Mouse (Mus musculus) left cerebral cortex, adult 18-20 months (tissue): ENCODE data around the gene Cenpc1. TPM values are rescaled to one million over a fixed set of nuclear protein-coding genes. Genes with fewer than 3 reads are reported as not detected.
A peak's percentile ranks its signal among the peaks of the same experiment; 100 is the strongest.

Source experiments
- DNase-seq, 2 experiments: peaks; one replicate each; pipeline ENCODE4 v3.0.0; 2021 to 2022; ENCODE audit warnings: low spot score in 2 of 2, mixed read lengths in 1 of 2
- long read RNA-seq, 2 experiments: library from polyadenylated mRNA; stranded (forward); transcript quantifications; one replicate each; pipeline ENCODE4 v2.0.0; 2021
- total RNA-seq, 2 experiments: library from RNA; stranded (reverse); gene quantifications; 2 replicates each; pipeline ENCODE4 v1.2.3; 2021

Gene Cenpc1
- total RNA-seq: 10 to 100 TPM; 21.1 to 22.3 TPM
- long read RNA-seq, experiment 1, transcript Cenpc1-201 (19 exons, 3,192 nt): major isoform, 5 of 19 reads
- long read RNA-seq, experiment 1, partial matches to known transcripts: 3 of 19 reads
- long read RNA-seq, experiment 1, other reads (novel, unspliced or antisense): 11 of 19 reads
- long read RNA-seq, experiment 2, transcript Cenpc1-201 (19 exons, 3,192 nt): major isoform, 5 of 13 reads
- long read RNA-seq, experiment 2, partial matches to known transcripts: 0 of 13 reads
- long read RNA-seq, experiment 2, other reads (novel, unspliced or antisense): 8 of 13 reads

DNA sequence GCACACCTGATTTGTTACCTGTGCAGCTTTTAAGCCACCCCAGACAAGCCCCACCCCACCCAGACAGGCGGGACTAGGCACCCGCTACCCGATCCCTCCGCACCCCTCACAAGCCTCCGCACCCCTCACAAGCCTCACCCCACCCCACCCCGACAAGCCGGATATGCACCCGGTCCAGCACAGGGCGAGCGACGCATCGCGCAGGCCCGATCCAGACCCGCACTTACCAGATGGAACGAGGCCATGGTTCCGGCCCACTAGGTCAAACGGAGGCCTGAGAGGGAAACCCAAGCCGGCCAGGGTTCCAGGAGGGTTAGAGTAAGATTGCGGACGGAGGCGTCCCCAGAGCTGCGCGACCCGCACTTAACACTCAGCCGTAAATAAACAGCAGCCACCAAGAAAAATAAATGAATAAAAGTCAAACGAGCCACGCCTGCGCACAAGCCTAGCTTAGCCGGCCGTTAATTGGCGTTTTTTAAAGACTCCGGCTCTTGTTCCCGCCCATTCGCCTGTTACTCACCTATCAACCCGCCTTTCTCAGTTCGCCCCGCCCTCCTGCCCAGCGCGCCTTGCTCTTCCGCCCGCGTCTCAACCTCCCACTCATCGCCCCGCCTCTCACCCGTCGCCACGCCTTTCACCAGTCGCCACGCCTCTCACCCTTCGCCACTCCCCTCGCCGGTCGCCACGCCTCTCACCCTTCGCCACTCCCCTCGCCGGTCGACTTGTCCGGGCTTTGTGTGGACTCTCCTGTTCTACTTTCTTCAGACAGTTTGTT lies at the start of gene Cenpc1:
TSS of gene Cenpc1 (minus strand) at position 483 of the 775 bp plus-strand sequence.
- DNase-seq: peak; percentile 94 to 96

DNA sequence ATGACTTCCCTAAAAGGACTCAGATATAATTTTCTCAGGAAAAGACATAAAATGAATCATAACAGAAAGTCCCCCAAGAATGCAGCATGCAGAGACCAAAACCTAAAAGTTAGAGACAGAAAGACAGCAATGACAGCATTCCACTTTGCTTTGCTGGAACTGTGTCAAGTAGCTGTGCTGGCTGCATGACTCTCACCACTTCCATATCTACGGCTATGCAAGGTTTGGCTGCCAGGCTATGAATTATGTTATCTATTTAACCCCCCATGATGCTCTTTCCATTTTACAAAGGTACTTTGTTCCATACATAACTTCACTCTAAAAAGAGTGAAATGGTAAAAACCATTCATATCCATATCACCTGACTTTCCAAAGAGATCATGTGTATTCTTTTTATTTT lies 48.6 kb upstream of the Cenpc1 start:
- DNase-seq: no peak

GRCm38 (mm10) chr5:86113037-86113436 lies 47.7 kb upstream of the Cenpc1 start:
- DNase-seq: no peak

- DNase-seq: no peak
Measured at GRCm38 (mm10) chr5:86111074-86111473, 45.7 kb upstream of the Cenpc1 start.

DNA sequence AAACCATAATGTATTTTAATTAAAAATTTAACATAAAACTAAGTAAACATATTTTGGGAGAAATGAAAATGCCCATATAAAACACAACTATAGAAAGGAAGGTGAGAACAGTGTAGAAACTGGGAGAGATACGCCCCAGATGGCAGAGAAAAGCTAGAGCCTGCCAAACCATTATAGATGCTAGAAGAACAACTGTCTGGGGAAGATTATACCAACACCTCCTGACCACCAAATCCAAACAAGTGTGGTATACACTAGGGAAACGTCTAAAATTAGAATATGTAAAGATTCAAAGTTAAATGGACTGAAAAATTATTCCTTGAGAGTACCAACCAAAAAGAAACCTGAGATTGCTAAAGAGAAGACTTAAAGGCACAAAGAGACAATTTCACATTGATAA lies 41.2 kb upstream of the Cenpc1 start:
- DNase-seq: no peak

GRCm38 (mm10) chr5:86102176-86102575 lies 36.8 kb upstream of the Cenpc1 start:
- DNase-seq: no peak

DNA sequence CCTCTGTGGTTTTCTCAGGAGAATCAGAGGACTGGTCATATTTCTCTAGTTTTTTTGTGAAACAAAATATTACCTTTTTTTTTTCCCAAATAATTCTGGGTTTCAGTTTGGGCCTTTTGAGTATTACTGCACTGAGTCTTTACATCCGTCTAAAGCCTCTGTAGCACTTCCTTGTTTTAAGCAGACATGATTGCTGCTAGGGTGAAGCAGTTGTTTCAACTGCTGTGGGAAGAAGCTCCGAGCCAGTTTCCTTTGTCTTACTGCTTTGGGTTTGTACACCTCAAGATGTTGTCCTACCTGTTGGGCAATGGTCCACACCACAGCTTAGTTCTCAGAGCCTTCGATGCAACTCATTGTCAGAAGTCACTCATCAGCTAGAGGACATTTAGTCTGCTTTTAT lies 35.2 kb upstream of the Cenpc1 start:
- DNase-seq: no peak

GRCm38 (mm10) chr5:86098988-86099387 lies 33.6 kb upstream of the Cenpc1 start:
- DNase-seq: no peak

- no peak for DNase-seq
Measured at GRCm38 (mm10) chr5:86094754-86095153, 29.4 kb upstream of the Cenpc1 start.

DNA sequence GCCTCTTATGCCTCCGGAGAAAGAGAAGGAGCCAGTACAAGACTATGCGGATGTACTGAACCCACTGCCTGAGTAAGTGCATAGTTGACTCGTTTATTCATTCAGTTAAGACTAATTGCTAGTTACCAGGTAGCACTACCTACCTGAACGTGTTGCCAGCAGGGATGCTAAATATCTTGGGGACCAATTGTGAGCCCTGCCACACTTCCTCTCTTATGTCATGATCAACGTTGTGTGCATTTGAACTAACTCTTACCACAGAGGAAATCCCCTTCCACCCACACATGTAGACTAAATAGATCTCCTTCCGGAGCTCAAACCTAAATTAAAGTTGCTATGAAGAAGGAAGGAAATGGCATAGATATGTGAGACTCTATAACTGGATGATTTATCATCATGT lies 21.4 kb upstream of the Cenpc1 start:
- no peak for DNase-seq

DNA sequence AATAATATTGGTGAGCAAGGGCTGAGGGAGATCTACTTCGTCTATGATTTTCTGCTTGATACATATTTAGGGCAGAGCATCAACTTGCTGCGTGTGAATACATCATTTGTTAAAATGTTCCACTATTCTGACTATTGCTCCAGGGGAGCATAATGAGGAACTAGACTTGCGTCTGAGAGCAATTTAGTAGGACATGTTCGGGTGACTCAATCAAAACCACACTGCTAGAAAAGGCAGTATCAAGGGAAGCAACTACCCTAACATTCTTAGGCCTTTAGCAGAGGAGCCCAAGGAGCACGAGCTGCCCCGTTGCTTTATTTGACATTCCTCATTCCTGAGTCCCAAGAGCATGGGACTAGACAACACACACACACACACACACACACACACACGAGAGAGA lies 19.6 kb upstream of the Cenpc1 start:
- no peak for DNase-seq

- DNase-seq: no peak
Measured at GRCm38 (mm10) chr5:86083987-86084386, 18.6 kb upstream of the Cenpc1 start.

DNA sequence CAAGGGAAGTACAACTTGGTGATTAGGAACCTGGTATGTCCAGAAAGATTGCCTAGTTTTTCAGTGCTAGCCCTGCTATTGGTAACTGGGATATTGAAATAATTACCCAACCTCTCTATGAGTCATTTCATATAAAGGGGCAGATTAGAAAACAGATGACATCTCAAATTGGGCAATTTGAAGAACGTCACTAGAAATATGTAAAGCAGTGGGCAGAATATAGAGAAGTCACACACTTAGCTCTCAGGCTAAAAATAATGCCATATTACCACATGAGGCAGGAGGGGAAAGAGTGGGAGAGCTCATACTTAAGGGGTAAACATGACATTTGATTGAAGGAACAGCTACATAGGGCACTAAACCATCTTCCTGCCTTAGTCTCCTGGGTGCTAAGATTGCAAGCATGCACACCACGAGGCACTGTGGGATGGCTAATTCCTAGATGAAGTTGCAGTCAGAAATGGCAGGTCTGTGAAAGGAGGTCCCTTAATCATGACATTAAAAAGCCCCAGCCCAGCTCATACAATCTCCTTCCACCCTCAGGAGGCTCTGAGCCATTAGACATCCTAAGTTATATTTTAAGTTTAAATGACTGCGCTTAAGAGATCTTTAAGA lies 13.4 kb upstream of the Cenpc1 start:
- DNase-seq: no peak

- no peak for DNase-seq
Measured at GRCm38 (mm10) chr5:86072756-86073386, 7.5 kb upstream of the Cenpc1 start.

- no peak for DNase-seq
Measured at GRCm38 (mm10) chr5:86071538-86071937, 6.2 kb upstream of the Cenpc1 start, which contains the start of gene Stap1. Gene Stap1 (plus strand): TSS chr5:86071746.

DNA sequence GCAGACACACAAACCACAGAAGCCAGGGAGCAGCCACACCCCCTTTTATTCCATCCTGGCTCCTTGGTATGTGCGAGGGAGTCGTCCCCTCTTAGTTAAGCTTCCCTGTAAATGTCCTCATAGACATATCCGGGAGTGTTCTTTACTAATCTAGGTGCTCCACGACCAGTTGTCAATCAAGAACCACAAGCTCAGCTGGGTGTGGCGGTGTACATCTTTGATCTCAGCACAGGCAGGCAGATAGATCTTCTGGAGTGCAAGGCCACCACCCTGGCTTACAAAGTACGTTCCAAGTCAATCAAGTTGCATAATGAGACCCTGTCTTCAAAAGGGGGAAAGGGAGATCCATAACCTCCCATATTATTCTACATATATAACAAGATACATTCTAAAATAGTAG lies 3.7 kb upstream of the Cenpc1 start:
- no peak for DNase-seq

- no peak for DNase-seq
Measured at GRCm38 (mm10) chr5:86068451-86068850, 3.1 kb upstream of the Cenpc1 start.

GRCm38 (mm10) chr5:86066551-86066929 lies 1.2 kb upstream of the Cenpc1 start:
- DNase-seq: peak; percentile 88 to 89

DNA sequence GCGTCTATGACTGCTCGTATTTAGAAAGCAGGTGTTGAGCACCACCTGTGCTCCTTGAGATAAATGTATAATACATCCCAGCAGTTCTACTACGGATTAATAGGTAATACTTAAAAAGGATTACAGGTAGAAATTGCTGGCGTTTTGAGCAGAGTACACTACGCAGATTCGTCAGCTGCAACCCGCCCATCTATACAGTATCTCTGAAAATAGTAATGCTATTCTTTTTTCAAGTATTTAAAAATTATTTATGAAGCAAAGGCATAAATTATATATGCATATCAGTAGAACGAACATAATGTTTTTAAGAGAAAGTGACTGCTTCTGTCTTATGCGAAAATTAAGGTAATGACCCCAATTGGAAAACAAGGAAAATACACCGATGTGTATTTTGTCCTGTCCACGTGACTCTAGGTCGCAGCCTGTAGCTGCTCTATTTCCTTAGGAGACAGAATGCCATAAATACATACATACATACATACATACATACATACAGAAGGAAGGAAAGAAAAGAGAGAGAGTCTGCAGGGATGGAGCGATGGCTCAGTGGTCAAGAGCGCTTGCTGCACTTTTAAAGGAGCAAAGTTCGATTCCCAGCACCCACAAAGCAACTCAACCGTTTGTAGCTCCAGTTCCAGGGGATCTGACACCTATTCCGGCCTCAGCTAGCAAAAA lies 630 bp upstream of the Cenpc1 start:
- no peak for DNase-seq

DNA sequence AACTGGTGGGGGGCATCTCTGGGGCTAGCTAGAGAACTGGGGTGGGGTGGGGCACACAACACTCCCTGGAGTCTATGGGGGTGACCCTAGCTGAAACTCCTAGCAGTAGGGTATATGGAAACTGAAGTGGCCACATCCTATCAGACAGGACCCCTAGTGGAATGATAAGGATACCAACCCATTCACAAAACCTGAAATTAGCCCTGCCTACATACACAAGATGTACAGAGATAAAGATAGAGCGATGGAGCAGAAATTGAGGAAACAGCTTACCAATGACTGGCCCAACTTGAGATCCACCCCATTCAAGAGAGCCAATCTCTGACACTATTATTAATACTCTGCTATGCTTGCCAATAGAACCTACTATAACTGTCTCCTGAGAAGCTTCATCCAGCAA lies 1.9 kb downstream of the Cenpc1 start:
- no peak for DNase-seq

GRCm38 (mm10) chr5:86029820-86030219 lies 35.6 kb downstream of the Cenpc1 start:
- no peak for DNase-seq
